Mouse (Mus musculus) ovary, postnatal 36 days (tissue): ENCODE results near the gene Cldn14.
"Not testable (repeated sequence)": the region's sequence is repeated elsewhere in the genome, so short reads cannot be mapped to it uniquely, and the experiment has no call there.

ENCODE experiments used
- DNase-seq: peaks from one replicate; pipeline ENCODE4 v3.0.0; 2022; ENCODE audit warnings: low spot score, mixed read lengths

Cldn14 gene

DNA sequence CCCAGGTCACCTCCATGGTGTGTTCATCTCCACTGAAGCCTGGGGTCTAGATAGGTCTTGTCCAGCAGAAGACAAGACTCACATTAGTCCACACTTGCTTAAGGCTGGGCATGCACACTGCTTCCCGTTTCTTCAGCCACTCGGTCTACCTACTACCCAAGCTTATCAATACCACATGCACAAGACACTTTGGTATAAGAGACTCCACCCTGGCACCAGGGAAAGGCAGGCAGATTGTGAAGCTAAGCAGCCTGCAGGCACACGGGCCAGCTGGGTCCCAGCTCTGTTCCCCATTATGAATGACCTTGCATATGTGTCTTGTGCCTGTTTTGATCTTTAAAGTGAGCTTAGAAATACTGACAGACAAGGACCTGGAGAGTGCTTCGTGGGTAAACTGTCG is 719 bp upstream of the Cldn14 start:
- DNase-seq = no peak

- no peak for DNase-seq
Measured at GRCm38 (mm10) chr16:94006706-94007665, 1.7 kb downstream of the Cldn14 start.

GRCm38 (mm10) chr16:94003478-94003877 is 5.2 kb downstream of the Cldn14 start:
- no peak for DNase-seq

- no peak for DNase-seq
Measured at GRCm38 (mm10) chr16:94001366-94001765, 7.3 kb downstream of the Cldn14 start.

DNA sequence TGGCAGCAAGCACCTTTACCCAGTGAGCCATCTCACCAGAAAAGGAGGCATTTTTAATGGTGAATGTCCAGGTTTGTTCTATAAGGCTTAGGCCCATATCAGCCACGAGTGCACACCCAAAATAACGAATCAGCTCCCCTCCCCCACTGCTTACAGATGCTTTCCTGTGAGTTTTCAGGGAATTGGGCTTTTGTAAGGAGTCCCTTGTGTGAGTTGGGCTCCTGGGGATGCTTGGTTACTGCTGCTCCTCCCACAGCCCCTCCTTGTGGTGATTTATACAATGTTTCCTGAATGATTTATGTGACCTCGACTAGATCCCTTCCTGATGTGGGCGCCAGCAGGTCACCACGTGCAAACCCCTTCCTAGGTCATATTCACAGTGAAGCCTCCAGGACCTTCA is 9.7 kb downstream of the Cldn14 start:
- DNase-seq = no peak

GRCm38 (mm10) chr16:93983576-93983975 is 25.1 kb downstream of the Cldn14 start:
- DNase-seq = peak; percentile 43

GRCm38 (mm10) chr16:93982341-93982740 is 26.3 kb downstream of the Cldn14 start:
- no peak for DNase-seq

GRCm38 (mm10) chr16:93981190-93981841 is 27.3 kb downstream of the Cldn14 start:
- DNase-seq = no peak

DNA sequence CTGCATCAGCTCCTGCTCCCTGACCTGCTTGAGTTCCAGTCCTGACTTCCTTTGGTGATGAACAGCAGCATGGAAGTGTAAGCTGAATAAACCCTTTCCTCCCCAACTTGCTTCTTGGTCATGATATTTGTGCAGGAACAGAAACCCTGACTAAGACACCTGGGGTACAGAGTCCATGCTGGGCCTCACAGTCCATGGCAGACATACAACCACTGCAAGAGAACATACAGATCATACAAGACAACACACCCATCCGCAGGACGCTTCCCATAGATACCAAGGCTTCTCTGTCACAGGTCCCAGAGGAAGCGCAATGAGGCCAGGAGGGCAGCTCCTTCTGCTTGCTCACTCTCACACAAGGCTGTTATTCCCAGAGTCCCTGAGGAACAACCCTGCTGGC is 28.3 kb downstream of the Cldn14 start:
- not testable (repeated sequence) for DNase-seq

DNA sequence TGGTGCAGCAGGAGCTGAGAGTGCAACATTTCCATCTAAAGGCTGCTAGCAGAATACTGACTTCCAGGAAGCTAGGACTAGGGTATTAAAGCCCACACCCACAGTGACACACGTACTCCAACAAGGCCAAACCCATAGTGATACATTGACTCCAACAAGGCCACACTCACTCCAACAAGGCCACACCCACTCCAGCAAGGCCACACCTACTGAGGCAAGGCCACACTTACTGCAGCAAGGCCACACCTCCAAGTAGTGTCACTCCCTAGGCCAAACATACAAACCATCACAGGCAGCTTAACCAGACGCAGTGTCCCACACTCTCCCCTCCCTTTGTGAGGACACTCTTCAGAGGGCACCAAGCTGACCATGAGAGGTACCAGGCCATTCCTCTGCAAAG is 29.3 kb downstream of the Cldn14 start:
- no peak for DNase-seq

DNA sequence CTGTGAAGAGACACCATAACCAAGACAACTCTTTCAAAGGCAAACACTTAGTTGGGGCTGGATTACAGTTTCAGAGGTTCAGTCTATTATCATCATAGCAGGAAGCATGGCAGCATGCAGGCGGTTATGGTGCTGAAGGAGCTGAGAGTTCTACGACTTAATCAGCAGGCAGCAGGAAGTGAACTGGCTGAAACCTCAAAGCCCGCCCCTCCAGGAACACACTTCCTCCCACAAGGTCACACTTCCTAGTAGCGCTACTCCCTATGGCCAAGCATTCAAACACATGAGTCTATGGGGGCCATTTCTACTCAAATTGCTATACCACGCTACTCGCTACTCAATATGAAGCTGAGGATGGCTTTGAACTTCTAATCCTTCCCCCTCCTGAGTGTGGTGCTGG is 31.1 kb downstream of the Cldn14 start:
- no peak for DNase-seq

- no peak for DNase-seq
Measured at GRCm38 (mm10) chr16:93976907-93977306, 31.7 kb downstream of the Cldn14 start.

- no peak for DNase-seq
Measured at GRCm38 (mm10) chr16:93975430-93975829, 33.2 kb downstream of the Cldn14 start.

GRCm38 (mm10) chr16:93974278-93974677 is 34.4 kb downstream of the Cldn14 start:
- DNase-seq = no peak

DNA sequence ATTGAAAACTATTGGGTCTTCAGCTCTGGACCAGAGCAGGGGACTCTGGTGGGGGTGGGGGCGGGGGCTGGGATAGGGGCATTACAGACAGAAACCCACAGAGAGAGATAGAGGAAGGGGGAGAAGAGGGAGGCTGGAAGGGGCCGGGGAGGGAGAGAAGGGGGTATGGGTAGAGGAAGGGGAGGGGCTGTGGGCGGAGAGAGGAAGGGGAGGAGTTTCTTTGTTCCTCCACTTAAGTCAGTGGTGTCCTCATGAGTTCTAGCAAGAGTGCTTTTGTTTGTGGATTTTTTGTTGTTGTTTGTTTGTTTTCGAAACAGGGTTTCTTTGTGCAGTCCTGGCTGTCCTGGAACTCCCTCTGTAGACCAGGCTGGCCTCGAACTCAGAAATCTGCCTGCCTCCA is 35.1 kb downstream of the Cldn14 start:
- no peak for DNase-seq

GRCm38 (mm10) chr16:93973123-93973522 is 35.5 kb downstream of the Cldn14 start:
- DNase-seq = no peak

GRCm38 (mm10) chr16:93971046-93971445 is 37.6 kb downstream of the Cldn14 start:
- no peak for DNase-seq

GRCm38 (mm10) chr16:93967893-93968292 is 40.7 kb downstream of the Cldn14 start:
- DNase-seq = no peak

DNA sequence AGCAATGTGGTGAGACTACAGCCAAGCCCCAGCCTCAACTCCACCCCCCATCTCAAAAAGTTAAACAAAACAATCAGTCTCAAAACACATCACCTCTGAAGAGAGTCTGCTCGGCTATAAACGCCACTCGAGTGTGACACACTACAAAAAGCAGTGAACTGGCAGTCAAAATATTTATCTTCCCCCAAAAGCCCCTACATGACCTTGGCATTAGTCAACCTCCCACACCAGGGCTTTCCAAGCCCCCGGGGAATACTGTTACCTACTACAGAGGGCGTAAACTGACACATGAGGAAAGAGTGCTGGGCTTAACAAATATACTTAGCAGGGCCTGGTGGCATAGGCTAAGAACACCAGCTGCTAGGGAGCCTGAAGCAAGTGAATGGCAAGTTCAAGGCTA is 46.4 kb downstream of the Cldn14 start:
- no peak for DNase-seq

- DNase-seq = no peak
Measured at GRCm38 (mm10) chr16:93961099-93961646, 47.5 kb downstream of the Cldn14 start.

DNA sequence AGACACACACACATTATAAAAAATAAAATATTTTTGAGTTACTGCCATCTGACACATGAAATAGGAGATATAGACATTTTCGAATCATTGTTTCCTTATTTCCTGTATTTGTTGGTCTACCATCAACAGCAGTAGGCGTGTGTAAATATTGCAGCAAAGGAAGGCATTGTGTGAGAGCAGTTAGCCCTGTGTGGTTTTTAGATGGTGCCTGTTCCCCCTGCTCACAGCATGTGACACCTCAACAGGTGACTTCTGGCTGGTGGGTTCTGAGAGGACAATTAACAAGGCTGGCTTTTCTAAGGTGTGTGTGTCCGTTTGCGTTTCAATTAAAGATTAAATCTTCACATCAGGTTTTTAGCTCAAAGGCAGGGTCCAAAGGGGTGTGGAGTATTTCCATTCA is 48.1 kb downstream of the Cldn14 start:
- no peak for DNase-seq

DNA sequence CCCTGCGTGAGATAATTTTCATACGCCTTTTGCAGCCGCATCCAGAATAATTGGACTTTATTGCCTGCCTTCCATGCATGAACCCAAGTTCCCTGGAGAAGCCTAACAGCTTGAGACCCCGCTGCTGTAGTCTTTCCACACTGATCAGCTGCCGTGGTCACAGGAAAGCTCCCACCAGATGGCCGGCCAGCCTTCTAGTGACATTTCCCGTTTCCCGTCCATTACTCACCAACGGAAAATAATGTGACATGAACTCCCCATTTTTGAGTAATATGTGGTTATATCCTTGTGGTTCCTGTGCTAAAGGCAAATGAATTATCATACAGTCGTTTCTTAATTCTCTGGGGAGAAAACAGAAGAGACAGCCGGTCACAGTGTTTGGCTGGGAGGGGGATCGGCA is 51.2 kb downstream of the Cldn14 start:
- DNase-seq = no peak

GRCm38 (mm10) chr16:93956986-93957385 is 51.7 kb downstream of the Cldn14 start:
- no peak for DNase-seq
